Mouse (Mus musculus) heart, embryonic 10.5 days (tissue): ENCODE measurements around the gene Ercc6l. TPM values are rescaled to one million over a fixed set of nuclear protein-coding genes. Genes with fewer than 3 reads are reported as not detected.
A peak's percentile ranks its signal among the peaks of the same experiment; 100 is the strongest.

ENCODE experiments used
- DNase-seq: peaks from one replicate; pipeline ENCODE4 v3.0.0-alpha.2; 2017; ENCODE audit warnings: low spot score
- H3K27ac ChIP-seq: fragments of 300-500 bp; sonication (generic); 2 replicates; pipeline ENCODE4 v1.5.1; 2016; ENCODE audit warnings: mild to moderate bottlenecking
- H3K27me3 ChIP-seq: fragments of 300-500 bp; sonication (generic); 2 replicates; pipeline ENCODE4 v1.6.1; 2016; ENCODE audit warnings: mild to moderate bottlenecking; ENCODE audit not compliant: poor library complexity, insufficient read depth, severe bottlenecking
- H3K36me3 ChIP-seq: fragments of 300-500 bp; sonication (generic); 2 replicates; pipeline ENCODE4 v1.6.1; 2016; ENCODE audit warnings: mild to moderate bottlenecking, moderate library complexity
- H3K4me1 ChIP-seq: fragments of 300-500 bp; sonication (generic); 2 replicates; pipeline ENCODE4 v1.6.1; 2016; ENCODE audit warnings: mild to moderate bottlenecking
- H3K4me3 ChIP-seq: fragments of 300-500 bp; sonication (generic); 2 replicates; pipeline ENCODE4 v1.5.1; 2016; ENCODE audit warnings: mild to moderate bottlenecking, moderate library complexity
- H3K9me3 ChIP-seq: fragments of 300-500 bp; sonication (generic); 2 replicates; pipeline ENCODE4 v1.6.1; 2016; ENCODE audit warnings: mild to moderate bottlenecking, moderate library complexity
- WGBS: fragments of 180-500 bp; shearing (Covaris S2); methylation state at CpG from one replicate; pipeline ENCODE4 v1.1.7; 2016; 5-methylcytosine and 5-hydroxymethylcytosine counted together
- polyA plus RNA-seq: library from polyadenylated mRNA; unstranded; fragments of >200 nt; fragmentation: Nextera tagmentation; extraction: Ambion mirVana; gene quantifications from 2 replicates; pipeline ENCODE4 v1.2.1, GENCODE M21; 2016

Gene Ercc6l
- 13.0 and 13.1 TPM in 2 replicates for polyA plus RNA-seq

GRCm38 (mm10) chrX:102156618-102157422 is at the start of gene Ercc6l:
Ercc6l (minus strand) TSS chrX:102157091.
- Histone ChIP-seq H3K27ac (peak within 1 kb of the TSS; percentile 83), H3K27me3 (no peaks in the 10 kb centered on the region), H3K4me3 (peak within 1 kb of the TSS; percentile 61), H3K9me3 (no peaks in the 10 kb centered on the region), H3K4me1 (no peaks in the 10 kb centered on the region), H3K36me3 (no peaks in the 10 kb centered on the region)
- DNase-seq = peak; percentile 93
- 10% methylated on average over 42 of the region's 42 CpGs for WGBS

- WGBS = 53% methylated on average over 1 of the region's 1 CpGs
- Histone ChIP-seq H3K36me3 (peaks cover 16% of the 10 kb centered on the region; the same call in 1 of the 2 replicates), H3K4me1 (no peaks in the 10 kb centered on the region), H3K27ac (no peak overlapping the region), H3K9me3 (no peaks in the 10 kb centered on the region), H3K4me3 (no peak overlapping the region), H3K27me3 (peaks cover 5% of the 10 kb centered on the region; the same call in 1 of the 2 replicates)
- no peak for DNase-seq
These were observed 33.9 kb upstream of the Ercc6l start for GRCm38 (mm10) chrX:102190840-102191239.

GRCm38 (mm10) chrX:102189581-102189980 is 32.7 kb upstream of the Ercc6l start:
- Histone ChIP-seq H3K4me1 (no peaks in the 10 kb centered on the region), H3K27me3 (peaks cover 5% of the 10 kb centered on the region; the same call in 1 of the 2 replicates), H3K27ac (no peak overlapping the region; the same call in 1 of the 2 replicates), H3K36me3 (peaks cover 26% of the 10 kb centered on the region), H3K4me3 (no peak overlapping the region), H3K9me3 (no peaks in the 10 kb centered on the region)
- no peak for DNase-seq
- whole genome bisulfite sequencing = 41% methylated on average over 5 of the region's 5 CpGs

GRCm38 (mm10) chrX:102188712-102189497 is 32.0 kb upstream of the Ercc6l start, which contains the start of gene Rps4x:
Rps4x (minus strand) TSS chrX:102189394.
- peaks cover 5% of the 10 kb centered on the region; the same call in 1 of the 2 replicates for H3K27me3 ChIP-seq
- 16% methylated on average over 37 of the region's 37 CpGs for WGBS
- H3K4me1 ChIP-seq = no peaks in the 10 kb centered on the region
- no peaks in the 10 kb centered on the region for H3K9me3 ChIP-seq
- peak within 1 kb of the TSS; percentile 72 for H3K4me3 ChIP-seq
- peak within 1 kb of the TSS; percentile 92 for H3K27ac ChIP-seq
- H3K36me3 ChIP-seq = peaks cover 33% of the 10 kb centered on the region
- DNase-seq = peak; percentile 87

- no peak overlapping the region for H3K27ac ChIP-seq
These were observed 30.3 kb upstream of the Ercc6l start for GRCm38 (mm10) chrX:102187023-102187699.

GRCm38 (mm10) chrX:102182575-102182974 is 25.7 kb upstream of the Ercc6l start:
- Histone ChIP-seq H3K36me3 (peaks cover 43% of the 10 kb centered on the region), H3K4me3 (no peak overlapping the region), H3K4me1 (no peaks in the 10 kb centered on the region; the same call in 1 of the 2 replicates), H3K27ac (no peak overlapping the region), H3K27me3 (peaks cover 22% of the 10 kb centered on the region; the same call in 1 of the 2 replicates), H3K9me3 (no peaks in the 10 kb centered on the region)
- no peak for DNase-seq

More at GRCm38 (mm10) chrX:102187023-102187699, 30.3 kb upstream of the Ercc6l start:
- no peaks in the 10 kb centered on the region for H3K9me3 ChIP-seq
- WGBS = 52% methylated on average over 11 of the region's 11 CpGs
- no peaks in the 10 kb centered on the region for H3K4me1 ChIP-seq
- H3K36me3 ChIP-seq = peaks cover 43% of the 10 kb centered on the region
- peaks cover 5% of the 10 kb centered on the region; the same call in 1 of the 2 replicates for H3K27me3 ChIP-seq
- peak overlapping the region; percentile 72 for H3K4me3 ChIP-seq
- DNase-seq = no peak

GRCm38 (mm10) chrX:102175538-102176287 is 18.8 kb upstream of the Ercc6l start:
- Histone ChIP-seq H3K4me1 (no peaks in the 10 kb centered on the region; the same call in 1 of the 2 replicates), H3K4me3 (no peak overlapping the region), H3K36me3 (no peaks in the 10 kb centered on the region), H3K27ac (no peak overlapping the region), H3K27me3 (peaks cover 22% of the 10 kb centered on the region; the same call in 1 of the 2 replicates), H3K9me3 (no peaks in the 10 kb centered on the region)
- WGBS = 86% methylated on average over 5 of the region's 5 CpGs
- DNase-seq = no peak

- peaks cover 17% of the 10 kb centered on the region; the same call in 1 of the 2 replicates for H3K27me3 ChIP-seq
- H3K4me3 ChIP-seq = no peak overlapping the region
- H3K4me1 ChIP-seq = peaks cover 7% of the 10 kb centered on the region; the same call in 1 of the 2 replicates
- H3K27ac ChIP-seq = no peak overlapping the region
- no peaks in the 10 kb centered on the region for H3K9me3 ChIP-seq
- H3K36me3 ChIP-seq = no peaks in the 10 kb centered on the region
- no peak for DNase-seq
- 30% methylated on average over 3 of the region's 3 CpGs for WGBS
These were observed 14.0 kb upstream of the Ercc6l start for GRCm38 (mm10) chrX:102170900-102171299.

- 46% methylated on average over 3 of the region's 3 CpGs for WGBS
- no peaks in the 10 kb centered on the region for H3K9me3 ChIP-seq
- H3K36me3 ChIP-seq = no peaks in the 10 kb centered on the region
- H3K4me3 ChIP-seq = no peak overlapping the region
- H3K27ac ChIP-seq = no peak overlapping the region
- DNase-seq = no peak
- H3K4me1 ChIP-seq = peaks cover 7% of the 10 kb centered on the region; the same call in 1 of the 2 replicates
- peaks cover 17% of the 10 kb centered on the region; the same call in 1 of the 2 replicates for H3K27me3 ChIP-seq
These were observed 13.2 kb upstream of the Ercc6l start for GRCm38 (mm10) chrX:102170135-102170534.

- H3K4me3 ChIP-seq = no peak overlapping the region
- peaks cover 17% of the 10 kb centered on the region; the same call in 1 of the 2 replicates for H3K27me3 ChIP-seq
- no peak overlapping the region for H3K27ac ChIP-seq
- DNase-seq = no peak
- H3K4me1 ChIP-seq = peaks cover 7% of the 10 kb centered on the region; the same call in 1 of the 2 replicates
- WGBS = 64% methylated on average over 1 of the region's 1 CpGs
- no peaks in the 10 kb centered on the region for H3K9me3 ChIP-seq
- no peaks in the 10 kb centered on the region for H3K36me3 ChIP-seq
These were observed 12.8 kb upstream of the Ercc6l start for GRCm38 (mm10) chrX:102169724-102170123.

GRCm38 (mm10) chrX:102166986-102167385 is 10.1 kb upstream of the Ercc6l start:
- H3K36me3 ChIP-seq = no peaks in the 10 kb centered on the region
- WGBS = 31% methylated on average over 6 of the region's 6 CpGs
- peaks cover 17% of the 10 kb centered on the region; the same call in 1 of the 2 replicates for H3K27me3 ChIP-seq
- H3K27ac ChIP-seq = peak overlapping the region; percentile 42; the same call in 1 of the 2 replicates
- H3K9me3 ChIP-seq = no peaks in the 10 kb centered on the region
- peaks cover 7% of the 10 kb centered on the region; the same call in 1 of the 2 replicates for H3K4me1 ChIP-seq
- DNase-seq = no peak
- H3K4me3 ChIP-seq = no peak overlapping the region
